Mouse (Mus musculus) stomach, postnatal 0 days (tissue): ENCODE measurements around the gene Gli2.

Experiments used
- CTCF ChIP-seq: IDR thresholded peaks from 2 replicates; pipeline ENCODE4 v1.5.1; 2016; ENCODE audit warnings: antibody characterized with exemption, low read depth, mild to moderate bottlenecking, moderate library complexity
- EP300 ChIP-seq: optimal IDR thresholded peaks from 2 replicates; pipeline ENCODE3; 2016; ENCODE audit warnings: antibody characterized with exemption

DNA sequence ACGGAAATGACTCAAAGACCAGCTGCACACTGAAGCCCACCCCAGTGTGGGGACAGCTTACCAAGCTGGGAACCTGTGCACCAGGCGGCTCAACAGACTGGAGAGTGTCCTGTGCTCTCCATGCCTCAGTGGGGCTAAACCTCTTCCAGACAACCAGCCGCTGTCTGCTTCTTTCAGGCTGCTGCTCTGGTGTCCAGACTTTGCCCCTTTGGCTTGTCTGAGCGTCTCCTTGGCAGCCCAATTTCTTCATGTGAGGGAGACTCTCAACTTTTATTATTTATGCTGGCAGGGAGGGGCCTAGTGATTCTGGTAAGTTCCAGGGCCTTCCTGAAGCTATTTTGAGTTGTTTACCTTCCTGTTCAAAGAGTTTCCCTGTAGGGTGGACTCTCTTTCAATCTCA lies 2.4 kb upstream of the Gli2 start:
- no peak for TF ChIP-seq CTCF
- no peak for TF ChIP-seq EP300
